Mouse (Mus musculus) spleen, adult 2 months (tissue): ENCODE measurements around the gene Cep44. TPM values are rescaled to one million over a fixed set of nuclear protein-coding genes. Genes with fewer than 3 reads are reported as not detected.

Experiments
- DNase-seq, 2 experiments: peaks; one replicate each; pipeline versions ENCODE4 v3.0.0 to v3.0.0-alpha.2; 2012 to 2021; ENCODE audit warnings: low spot score in 2 of 2, low read depth in 1 of 2
- H3K27ac ChIP-seq: fragments of 200-500 bp; 2 replicates; pipeline ENCODE4 v1.5.1; 2012; ENCODE audit warnings: low read length, inconsistent platforms; ENCODE audit not compliant: insufficient read depth
- H3K27me3 ChIP-seq: fragments of 200-500 bp; 2 replicates; pipeline ENCODE4 v1.6.1; 2012; ENCODE audit warnings: mild to moderate bottlenecking, moderate library complexity, low read length, inconsistent platforms; ENCODE audit not compliant: control insufficient read depth, insufficient read depth
- H3K36me3 ChIP-seq: fragments of 200-500 bp; 2 replicates; pipeline ENCODE4 v1.6.1; 2012; ENCODE audit warnings: mild to moderate bottlenecking, low read length, inconsistent platforms; ENCODE audit not compliant: control insufficient read depth, insufficient read depth
- H3K4me1 ChIP-seq: fragments of 200-500 bp; 2 replicates; pipeline ENCODE4 v1.6.1; 2011; ENCODE audit warnings: inconsistent platforms; ENCODE audit not compliant: control insufficient read depth, insufficient read depth, insufficient read length
- H3K4me3 ChIP-seq: fragments of 200-500 bp; 2 replicates; pipeline ENCODE4 v1.5.1; 2011; ENCODE audit warnings: mild to moderate bottlenecking, inconsistent platforms; ENCODE audit not compliant: insufficient read depth, insufficient read length; ENCODE audit errors: extremely low read depth
- CTCF ChIP-seq: fragments of 200-500 bp; IDR thresholded peaks from 2 replicates; pipeline ENCODE4 v1.5.1; 2011; ENCODE audit warnings: mild to moderate bottlenecking, inconsistent platforms; ENCODE audit not compliant: insufficient read depth, insufficient read length, insufficient replicate concordance; ENCODE audit errors: extremely low read depth
- POLR2A ChIP-seq: fragments of 200-500 bp; IDR thresholded peaks from 2 replicates; pipeline ENCODE4 v1.6.1; 2011; ENCODE audit warnings: low read depth, low read length, inconsistent platforms
- WGBS: fragments of 180-500 bp; shearing (Covaris S2); methylation state at CpG from one replicate; pipeline ENCODE4 v1.1.7; 2018; 5-methylcytosine and 5-hydroxymethylcytosine counted together
- polyA plus RNA-seq: library from polyadenylated mRNA; depleted of rRNA; stranded (reverse); fragments of >200 nt; gene quantifications from 2 replicates; pipeline ENCODE4 v1.2.3, GENCODE M21; 2012

Cep44 gene
- polyA plus RNA-seq, 1 experiment: 5.4 TPM

DNA sequence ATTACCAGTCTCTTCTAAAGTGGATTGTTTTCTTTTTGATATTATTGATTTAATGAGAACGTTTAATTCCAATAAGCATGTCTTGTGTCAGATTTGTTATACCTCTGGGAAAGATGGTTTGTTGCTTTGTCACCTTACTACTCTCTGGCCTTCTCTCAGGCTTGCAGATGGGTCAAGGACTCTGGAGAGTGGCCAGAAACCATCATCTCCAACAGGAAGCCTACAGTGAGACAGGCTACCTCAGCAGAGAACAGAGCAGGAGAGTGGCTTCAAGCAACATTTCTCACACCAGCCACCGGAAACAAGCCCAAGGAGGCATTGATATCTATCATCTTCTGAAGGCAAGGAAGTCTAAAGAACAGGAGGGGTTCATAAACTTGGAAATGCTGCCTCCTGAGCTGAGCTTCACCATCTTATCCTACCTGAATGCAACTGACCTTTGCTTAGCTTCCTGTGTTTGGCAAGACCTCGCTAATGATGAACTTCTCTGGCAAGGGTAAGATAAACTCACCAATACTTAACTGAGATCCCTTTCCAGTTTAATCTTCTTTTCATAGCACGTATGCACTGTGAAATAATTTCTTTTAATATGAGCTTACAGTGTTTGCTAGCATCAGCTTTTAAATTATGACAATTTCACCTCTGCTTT, 13.7 kb upstream of the Cep44 start:
- DNase-seq: no peak
- no peaks in the 10 kb centered on the region for H3K27me3 ChIP-seq
- no peak overlapping the region for H3K4me3 ChIP-seq
- H3K36me3 ChIP-seq: peaks cover 5% of the 10 kb centered on the region
- no peak overlapping the region for H3K27ac ChIP-seq
- WGBS: 81% methylated on average over 4 of the region's 4 CpGs
- no peaks in the 10 kb centered on the region for H3K4me1 ChIP-seq
- TF ChIP-seq POLR2A (no peak), CTCF (no peak)

DNA sequence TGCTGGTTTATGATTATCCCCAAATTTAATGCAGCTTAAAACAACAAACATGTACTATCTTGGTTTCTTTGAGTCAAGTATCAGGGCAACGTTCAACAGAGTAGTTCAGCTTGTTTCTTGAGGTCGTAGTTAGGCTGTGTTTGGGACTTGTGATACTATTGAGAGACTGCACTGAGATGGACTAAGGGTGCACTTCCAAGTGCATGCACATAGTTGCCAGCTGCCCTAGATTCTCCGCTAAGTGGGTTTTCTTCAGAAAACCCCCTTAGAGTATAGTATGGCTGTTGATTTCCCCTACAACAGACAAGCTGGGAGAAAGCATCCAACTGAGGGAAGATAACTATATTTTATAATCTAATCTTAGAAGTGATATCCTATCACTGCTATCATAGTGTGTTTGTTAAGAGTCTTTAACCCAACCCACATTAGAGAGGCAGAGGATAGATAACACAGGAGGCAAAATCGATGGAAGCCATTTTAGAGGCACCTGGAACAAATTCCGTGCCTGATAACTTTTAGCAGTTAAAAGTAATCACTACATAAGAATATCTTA, 1.8 kb upstream of the Cep44 start:
- no peak for TF ChIP-seq POLR2A
- no peak for TF ChIP-seq CTCF
- DNase-seq: no peak
- Histone ChIP-seq H3K4me1 (peaks cover 4% of the 10 kb centered on the region), H3K4me3 (peak overlapping the region; percentile 4; the same call in 1 of the 2 replicates), H3K27me3 (no peaks in the 10 kb centered on the region), H3K27ac (no peak overlapping the region), H3K36me3 (no peaks in the 10 kb centered on the region)
- 83% methylated on average over 5 of the region's 5 CpGs for WGBS

DNA sequence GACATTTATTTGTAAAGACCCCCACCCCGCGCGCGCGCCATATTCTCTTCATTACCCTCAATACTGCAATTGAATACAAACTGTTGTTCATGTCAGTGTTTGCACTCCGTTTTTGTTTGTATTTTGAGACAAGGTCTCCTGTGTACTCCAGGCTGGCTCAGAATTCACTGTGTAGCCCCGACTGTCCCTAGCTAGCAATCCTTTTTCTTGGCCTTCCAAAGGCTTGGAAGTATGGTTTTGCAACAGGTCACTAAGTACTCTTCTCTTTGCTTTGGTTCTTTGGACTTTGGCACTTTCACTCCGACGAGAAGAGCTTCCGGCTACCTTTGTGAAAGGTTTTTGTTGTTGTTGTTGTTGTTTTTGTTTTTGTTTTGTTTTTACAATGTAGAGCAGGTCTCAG, 1.2 kb upstream of the Cep44 start:
- WGBS: 27% methylated on average over 10 of the region's 10 CpGs
- DNase-seq: no peak

DNA sequence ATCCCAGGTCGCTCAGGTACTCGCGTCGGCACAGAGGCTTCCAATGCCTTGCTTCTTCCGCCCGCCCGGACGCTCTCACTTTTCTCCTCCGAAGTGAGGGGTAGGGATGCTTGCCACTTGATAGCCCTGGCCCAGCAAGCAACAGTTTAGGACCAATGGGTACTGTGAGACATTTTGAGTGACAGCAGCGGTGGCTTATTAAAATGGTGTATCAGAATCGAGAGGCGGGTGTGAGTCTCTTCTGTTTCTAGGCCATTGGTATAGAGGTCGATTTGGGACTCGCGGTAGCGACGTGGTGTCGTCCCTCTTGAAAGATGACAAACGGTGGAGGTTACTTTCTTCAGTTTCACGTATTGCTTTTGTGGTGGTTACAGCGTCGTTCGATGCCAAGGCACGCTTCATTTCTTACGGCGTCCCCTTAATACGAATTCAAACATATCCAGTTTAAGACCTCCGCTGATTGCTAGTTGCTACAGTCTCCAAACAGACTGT, 560 bp upstream of the Cep44 start:
- Histone ChIP-seq H3K36me3 (no peaks in the 10 kb centered on the region), H3K4me1 (peaks cover 4% of the 10 kb centered on the region), H3K4me3 (peak overlapping the region; percentile 93), H3K27ac (peak overlapping the region; percentile 97), H3K27me3 (no peaks in the 10 kb centered on the region)
- DNase-seq: peak; percentile 85 to 96
- no peak for TF ChIP-seq CTCF
- peak; percentile 3; the same call in 1 of the 2 replicates for TF ChIP-seq POLR2A
- WGBS: under 1% methylated on average over 28 of the region's 28 CpGs

More for the DNA sequence above, 1.2 kb upstream of the Cep44 start:
- H3K36me3 ChIP-seq: no peaks in the 10 kb centered on the region
- H3K27ac ChIP-seq: no peak overlapping the region; the same call in 1 of the 2 replicates
- TF ChIP-seq POLR2A: no peak
- TF ChIP-seq CTCF: no peak
- no peaks in the 10 kb centered on the region for H3K27me3 ChIP-seq
- peaks cover 4% of the 10 kb centered on the region for H3K4me1 ChIP-seq
- peak overlapping the region; percentile 39; the same call in 1 of the 2 replicates for H3K4me3 ChIP-seq

DNA sequence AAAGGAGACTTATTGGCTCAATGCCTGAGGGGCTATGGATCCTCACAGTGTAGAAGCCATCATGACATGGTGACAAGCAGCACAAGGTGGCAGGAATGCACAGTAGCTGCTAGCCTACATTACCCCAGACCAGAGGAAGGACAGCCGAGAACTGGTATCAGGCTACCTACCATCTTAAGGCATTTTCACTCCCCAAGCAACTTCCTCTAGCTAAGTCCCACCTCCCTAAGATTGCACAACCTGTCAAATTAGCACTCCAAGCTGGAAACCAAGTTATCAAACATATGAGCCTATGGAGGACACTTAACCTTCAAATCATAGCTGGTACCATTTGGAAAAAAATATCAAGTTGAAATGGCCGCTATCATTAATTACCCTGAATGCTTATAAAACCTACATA, 3.0 kb downstream of the Cep44 start:
- no peaks in the 10 kb centered on the region for H3K27me3 ChIP-seq
- 89% methylated on average over 2 of the region's 2 CpGs for WGBS
- no peak overlapping the region for H3K4me3 ChIP-seq
- H3K4me1 ChIP-seq: peaks cover 4% of the 10 kb centered on the region
- peaks cover 5% of the 10 kb centered on the region for H3K36me3 ChIP-seq
- no peak for TF ChIP-seq POLR2A
- TF ChIP-seq CTCF: no peak
- no peak for DNase-seq
- H3K27ac ChIP-seq: no peak overlapping the region

DNA sequence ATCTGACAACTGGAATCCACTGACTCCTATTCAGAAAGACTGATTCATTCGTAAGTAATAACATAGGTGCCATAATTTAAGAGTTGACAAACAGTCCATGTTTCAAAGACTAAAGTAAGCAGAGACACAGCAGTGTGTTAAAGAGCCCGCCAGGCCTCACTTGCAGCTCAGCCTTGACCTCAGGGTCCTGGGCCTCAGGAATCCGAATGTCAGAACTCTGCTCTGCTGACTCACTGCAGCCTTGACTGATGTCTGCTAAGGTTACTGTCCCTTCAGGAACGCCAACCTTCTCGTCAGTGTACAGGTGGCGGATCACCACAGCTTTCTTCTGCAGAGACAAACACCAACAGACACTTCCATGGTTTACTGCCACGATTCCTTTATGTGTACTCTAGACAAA, 10.1 kb downstream of the Cep44 start:
- Histone ChIP-seq H3K4me1 (no peaks in the 10 kb centered on the region), H3K27ac (no peak overlapping the region), H3K27me3 (no peaks in the 10 kb centered on the region), H3K4me3 (no peak overlapping the region), H3K36me3 (peaks cover 22% of the 10 kb centered on the region)
- TF ChIP-seq CTCF (no peak), POLR2A (no peak)
- DNase-seq: no peak
- 88% methylated on average over 7 of the region's 7 CpGs for WGBS

DNA sequence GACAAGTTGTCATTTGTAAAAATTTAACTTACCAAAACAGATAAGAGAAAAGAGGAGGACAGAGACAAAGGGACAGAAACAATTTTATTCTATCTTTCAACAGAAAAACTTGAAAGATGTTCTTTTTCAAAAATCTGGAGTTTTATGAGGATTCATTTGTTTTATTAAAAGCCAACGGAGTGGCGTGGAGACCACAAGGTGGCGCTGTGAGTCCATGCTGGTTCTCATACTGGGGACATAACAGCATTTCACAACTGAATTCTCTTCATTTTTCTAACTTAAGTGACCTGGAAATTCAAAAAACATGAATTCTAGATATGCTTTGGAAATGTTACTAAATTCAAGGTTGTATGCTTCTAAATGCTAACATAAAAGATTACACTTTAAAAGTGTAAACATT, 20.5 kb downstream of the Cep44 start:
- Histone ChIP-seq H3K4me1 (no peaks in the 10 kb centered on the region), H3K27me3 (no peaks in the 10 kb centered on the region), H3K27ac (no peak overlapping the region), H3K36me3 (peaks cover 3% of the 10 kb centered on the region; the same call in 1 of the 2 replicates), H3K4me3 (no peak overlapping the region)
- WGBS: 12% methylated on average over 3 of the region's 3 CpGs
- DNase-seq: peak; percentile 15 to 47
- TF ChIP-seq POLR2A (no peak), CTCF (peak; percentile 76; the same call in 1 of the 2 replicates)
